Mouse (Mus musculus) cerebellum, postnatal 10 days (tissue): Measurements from ENCODE around the gene Cntn6.

Source experiments
- DNase-seq, 2 experiments: peaks; one replicate each; pipeline ENCODE4 v3.0.0; 2021; ENCODE audit warnings: mixed read lengths in 2 of 2

Gene Cntn6

DNA sequence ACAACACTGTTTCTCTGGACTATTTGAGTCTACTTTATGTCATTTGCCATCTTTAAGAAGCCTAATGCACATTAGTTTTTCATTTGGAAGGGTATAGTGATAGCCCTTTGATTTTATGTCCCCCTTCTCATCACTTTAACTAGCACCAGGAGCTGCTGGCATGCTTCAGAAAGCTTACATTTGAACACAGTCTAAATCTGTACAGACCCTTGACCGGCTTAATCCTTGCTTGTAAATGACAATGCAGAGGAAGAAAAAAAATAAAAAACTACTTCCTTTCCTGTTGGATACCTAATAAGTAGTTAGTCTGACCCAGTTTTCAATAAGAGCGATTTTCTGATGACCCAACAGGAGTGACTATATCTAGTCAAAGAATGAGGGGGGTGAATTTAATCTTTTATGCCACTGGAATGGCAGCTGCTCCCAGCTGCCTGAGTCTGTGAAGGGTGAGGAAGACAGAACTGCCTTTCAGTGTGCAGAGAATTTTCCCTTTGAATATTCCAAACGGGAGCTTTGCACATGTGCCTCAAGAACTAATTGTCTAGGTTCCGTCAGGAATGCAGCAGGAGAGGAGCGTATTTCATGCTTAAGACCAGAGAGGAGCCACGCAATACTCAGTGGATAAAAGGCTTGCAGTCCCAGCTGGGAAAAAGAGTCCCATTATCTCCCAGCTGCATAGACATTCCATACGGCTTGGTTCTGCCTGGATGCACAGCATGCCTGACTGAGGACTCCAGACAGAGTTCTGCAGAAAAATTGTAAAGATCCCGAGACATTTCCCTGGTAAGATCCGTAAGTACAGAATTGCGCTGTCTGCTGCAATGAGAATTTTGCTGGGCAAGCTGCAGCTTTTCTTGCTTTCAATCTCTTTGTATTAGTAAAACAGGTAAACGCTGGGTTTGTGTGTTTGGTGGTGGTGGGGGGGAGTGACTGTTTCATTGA is at the start of gene Cntn6:
TSS of gene Cntn6 (plus strand) at position 301 of the 942 bp plus-strand sequence.
- DNase-seq: peak; percentile 58 to 60

DNA sequence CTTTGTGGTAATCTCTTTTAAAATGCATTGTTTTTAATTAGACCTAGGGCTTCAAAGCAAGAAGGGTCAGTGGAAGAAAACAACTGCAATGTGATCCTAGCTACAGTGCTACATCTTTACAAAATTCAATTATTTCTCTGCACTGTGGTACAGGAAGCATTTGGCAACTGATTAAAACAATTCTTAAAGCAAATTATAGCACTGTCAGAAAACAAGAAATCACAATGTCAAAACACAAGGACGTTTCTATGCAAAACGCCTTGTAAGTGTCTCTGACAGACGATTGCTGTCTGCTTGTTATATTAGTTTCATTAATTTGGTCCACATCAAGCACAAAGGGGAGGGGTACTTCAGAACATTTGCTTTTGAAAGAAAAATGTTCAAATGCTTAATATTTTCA is 48.9 kb upstream of the Cntn6 start:
- no peak for DNase-seq

DNA sequence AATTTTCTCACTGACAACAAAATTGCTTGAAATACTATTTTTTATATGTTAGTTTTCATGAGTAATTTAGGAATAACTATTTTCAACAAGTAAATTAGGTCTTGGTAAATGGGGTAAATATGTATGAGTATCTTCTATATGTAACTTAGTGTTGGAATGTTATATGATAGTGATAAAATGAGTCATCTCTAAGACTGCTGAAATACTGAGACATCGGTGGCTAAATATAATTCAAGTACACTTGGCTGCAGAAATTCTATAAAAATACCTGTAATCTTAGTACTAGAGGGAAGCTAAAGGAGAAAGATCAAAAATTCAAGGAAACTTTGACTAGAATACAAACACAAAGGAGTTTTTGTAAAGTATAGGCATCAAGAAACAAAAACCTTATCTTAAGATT is 21.9 kb upstream of the Cntn6 start:
- DNase-seq: no peak

DNA sequence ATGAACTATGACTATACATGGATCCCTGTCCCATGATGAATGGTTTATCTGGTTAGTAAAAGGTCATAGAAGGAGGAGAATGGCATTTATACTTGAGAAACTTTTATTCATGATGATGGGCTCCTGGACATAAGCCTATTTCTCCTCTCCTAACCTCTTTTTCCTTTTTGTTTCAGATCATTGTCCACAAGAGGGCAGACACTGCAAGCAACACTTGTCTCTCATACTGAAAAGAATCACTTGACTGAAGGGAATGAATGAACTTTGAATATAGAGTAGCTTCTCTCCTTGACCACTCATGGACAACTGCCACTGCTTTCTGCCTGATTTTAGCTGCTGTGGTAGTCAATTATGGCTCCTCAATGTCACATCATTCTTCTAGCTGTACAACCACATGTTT is 13.3 kb upstream of the Cntn6 start:
- peak; percentile 53 to 70 for DNase-seq

DNA sequence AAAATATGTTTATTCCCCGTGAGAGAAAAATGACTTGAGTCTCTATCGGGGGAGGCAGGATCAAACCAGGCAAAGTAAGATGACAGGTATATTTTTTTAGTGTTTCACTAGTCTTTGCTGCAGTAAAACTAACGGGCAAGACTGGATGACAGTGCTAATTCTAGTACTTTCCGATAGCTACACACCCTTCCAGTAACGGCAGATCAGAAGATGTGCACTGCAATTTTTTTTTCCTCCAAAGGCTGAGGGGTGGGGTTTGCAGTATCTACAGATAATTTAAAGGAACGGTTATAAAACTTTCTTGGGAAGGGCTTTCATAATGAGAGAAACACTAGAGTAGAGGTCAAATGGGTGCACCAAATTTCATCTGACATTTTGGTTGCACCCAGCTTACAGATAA is 869 bp downstream of the Cntn6 start:
- peak in 1 of 2 experiments; percentile 28 for DNase-seq

DNA sequence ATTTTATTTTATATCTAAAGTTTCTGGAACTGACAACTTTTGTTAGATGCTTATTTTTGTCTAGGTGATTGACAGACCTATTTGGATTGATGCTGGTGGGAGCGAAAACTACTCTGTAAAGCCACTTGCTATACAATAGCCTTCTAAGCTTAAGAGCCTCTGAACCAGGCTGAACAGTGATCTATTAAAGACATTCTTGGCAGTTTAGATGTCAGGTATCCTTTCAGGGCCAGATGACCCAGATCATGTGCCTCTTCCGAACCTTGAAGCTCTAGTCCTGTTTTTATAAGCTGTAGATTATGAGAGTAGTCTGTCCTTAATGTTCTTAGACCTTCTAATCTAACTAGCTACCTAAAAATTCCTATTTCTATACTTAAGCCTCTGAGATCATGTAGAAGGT is 3.2 kb downstream of the Cntn6 start:
- no peak for DNase-seq

DNA sequence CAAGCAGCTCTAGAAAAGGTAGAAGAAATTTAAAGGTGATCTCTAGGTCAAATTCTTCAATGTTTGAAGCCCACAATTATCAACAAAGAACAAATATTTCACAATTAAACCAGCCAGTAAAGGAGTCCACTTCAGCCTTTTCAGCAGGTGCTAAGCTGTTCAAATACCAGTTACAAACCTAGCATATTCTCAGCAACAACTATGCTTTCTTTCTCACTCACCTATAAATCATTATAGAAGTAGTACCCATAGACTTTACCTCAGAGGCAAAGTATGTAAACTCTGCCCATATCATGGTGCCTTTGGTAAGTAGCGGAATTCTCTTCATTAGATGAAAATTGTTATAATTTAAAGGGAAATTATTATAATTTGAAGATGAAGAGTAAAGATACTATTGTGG is 71.4 kb downstream of the Cntn6 start:
- DNase-seq: no peak

DNA sequence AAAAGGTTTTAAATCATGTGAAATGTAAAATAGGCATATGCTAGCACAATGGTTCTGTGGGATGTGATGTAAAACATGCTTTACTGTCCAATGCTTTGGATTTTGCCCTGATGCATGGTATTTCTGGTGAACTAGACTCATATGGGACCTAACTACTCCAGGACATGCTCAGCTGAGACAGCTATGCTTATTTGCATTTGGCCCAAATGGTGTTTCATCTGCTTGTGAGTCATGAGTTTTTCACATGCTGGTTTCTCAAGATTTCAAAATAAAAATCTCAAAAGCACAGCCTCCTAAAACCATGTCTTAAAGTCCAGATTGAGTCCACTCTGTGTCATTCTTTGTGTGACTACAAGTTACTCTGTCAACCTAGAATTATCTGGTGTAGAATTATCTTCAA is 77.0 kb downstream of the Cntn6 start:
- DNase-seq: no peak

DNA sequence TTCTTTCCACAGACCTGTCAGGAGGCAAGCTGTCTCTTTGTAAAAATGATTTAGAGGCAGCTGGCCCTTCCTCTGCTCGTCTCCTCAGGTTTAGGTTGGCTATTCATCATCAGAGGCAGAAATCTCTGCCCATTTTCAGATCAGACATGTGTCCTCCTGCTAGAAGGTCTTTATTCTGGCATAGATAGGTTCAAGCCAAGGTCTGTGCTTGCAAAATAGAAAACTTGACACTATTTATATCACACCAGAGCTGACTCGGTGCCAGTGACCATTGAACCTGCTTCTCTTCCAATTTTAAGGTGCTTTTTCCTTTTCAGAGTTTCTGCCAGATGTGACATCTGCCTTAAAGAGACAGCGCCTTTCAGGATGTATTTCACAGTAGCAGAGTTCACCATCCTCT is 95.4 kb downstream of the Cntn6 start:
- peak; percentile 6 to 15 for DNase-seq

DNA sequence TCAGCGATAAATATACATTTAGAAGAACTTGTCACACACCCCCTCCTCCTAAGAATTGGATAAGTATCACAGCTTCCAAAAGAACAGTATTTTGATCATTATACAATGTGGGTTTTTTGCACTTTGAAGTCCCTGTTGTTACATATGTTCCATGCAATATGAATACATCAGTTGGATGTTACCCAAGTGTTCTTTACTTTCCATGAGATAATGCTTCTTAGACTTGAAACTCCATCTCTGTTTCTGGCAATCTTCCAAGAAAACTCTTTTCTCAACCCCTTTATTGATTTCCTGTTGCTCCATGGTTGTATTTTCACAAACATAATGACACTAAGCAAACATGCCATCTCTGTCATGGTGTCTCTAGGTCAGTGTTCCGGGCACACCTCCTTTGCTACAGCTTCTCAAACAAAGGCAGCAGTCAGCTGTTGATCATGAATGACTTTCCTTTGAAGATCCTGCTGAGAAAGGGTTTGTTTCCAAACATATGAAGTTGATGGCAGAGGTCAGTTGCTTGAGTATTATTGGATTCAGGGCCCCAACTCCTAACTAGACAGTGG is 108.3 kb downstream of the Cntn6 start:
- DNase-seq: no peak

DNA sequence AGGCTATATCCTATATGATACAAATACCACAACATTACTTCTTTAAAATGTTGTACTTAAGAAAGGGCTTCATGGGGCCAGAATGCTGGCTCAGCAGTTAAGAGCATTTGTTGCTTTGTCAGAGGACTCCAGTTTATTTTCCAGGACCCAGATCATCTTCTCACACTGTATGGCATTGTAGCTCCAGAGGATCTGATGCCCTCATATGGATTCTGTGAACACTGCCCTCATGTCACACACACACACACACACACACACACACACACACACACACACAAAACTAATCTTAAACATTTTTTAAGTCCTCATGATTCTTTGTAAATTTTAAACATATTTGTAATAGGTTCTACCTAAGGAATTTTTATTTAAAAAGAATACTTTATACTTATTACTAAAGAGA is 110.3 kb downstream of the Cntn6 start:
- DNase-seq: no peak

DNA sequence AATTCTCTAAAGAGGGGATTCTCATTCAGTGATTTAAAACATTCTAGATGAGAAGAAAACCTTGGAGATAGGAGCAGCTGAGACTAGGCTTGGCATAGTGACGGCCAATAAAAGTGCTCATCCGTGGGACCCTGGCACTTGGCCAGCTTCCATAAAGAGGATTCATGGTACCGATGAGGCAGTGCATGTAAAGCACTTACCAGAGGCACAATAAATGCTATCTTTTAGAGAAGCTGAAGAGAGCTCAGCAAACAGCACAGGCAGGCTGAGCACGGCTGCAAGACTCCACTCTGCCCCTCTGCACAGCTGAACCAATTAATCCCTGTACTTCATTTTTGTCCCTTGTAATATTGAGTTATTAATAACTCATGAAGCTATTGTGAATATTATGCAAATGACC is 110.8 kb downstream of the Cntn6 start:
- peak; percentile 50 to 67 for DNase-seq

DNA sequence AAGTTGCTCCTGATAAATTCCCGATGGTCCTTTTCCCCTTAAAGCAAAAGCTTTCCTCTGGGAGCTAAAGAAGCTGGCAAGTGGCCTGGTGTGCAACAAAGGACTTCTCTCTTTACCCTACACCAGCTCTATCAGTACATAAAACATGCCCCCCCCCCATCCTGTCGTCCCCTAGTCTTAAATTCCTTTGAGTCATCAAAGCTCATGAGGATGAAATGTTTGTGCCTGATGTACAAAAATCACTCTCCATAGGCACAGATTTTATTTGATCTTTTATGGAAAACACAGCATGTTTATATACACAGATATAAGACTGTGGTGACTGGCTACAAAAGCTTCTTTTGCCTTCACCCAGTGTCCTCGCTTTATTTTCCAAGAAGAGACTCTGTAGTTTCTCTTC is 112.6 kb downstream of the Cntn6 start:
- no peak for DNase-seq

DNA sequence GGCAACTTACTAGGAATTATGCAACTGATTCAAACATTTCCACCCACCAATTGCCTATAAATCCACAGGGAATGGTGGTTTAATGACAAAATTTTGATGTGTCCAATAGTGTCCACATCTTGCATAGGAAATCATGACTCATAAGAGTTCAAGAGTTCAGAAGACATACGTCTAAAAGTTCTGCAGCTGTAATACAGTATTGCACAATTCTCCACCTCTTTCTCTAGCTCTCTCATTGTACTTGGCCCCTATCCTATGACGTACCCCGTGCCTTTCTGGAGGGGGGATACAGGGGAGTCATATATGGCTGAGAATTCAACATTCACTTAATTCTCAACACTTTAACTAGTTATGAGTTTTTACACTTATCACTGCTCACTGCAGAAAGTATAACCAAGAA is 160.9 kb downstream of the Cntn6 start:
- DNase-seq: no peak

DNA sequence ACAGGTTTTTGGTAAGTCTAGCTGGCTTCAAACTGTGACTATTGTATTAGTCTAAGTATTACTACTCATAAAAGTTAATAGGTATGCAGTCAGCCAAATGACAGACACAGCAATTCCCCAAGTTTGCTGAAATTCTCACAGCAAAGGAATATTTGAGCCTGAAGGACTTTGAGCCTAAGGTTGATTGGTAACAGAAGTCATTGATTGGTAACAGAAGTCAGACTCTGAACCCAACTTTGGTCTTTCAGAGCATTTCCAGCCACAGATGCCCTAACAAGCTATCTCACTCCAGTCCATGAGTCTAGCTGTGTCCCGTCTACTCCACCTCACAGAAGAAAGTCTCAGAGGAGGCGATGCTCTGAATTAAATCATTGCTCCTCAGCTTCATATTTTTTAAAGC is 176.1 kb downstream of the Cntn6 start:
- no peak for DNase-seq

DNA sequence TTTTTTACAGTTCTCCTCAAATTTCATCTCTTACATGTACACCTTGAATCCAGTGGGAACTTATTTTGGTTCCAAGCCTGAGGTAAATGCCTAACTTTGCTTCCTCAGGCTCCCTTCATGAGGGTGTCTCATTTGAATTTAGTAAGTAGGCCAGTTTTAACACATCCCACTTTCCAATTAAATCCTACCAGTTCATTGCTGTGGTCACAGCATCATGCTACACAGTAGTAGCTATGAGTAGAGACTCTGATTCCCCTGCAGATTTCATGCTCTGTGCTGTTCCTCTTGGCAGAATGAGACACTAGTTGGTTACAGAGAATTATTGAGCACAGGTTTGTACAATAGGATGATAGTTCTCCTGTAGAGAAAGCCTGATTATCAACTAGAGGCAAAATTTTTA is 181.7 kb downstream of the Cntn6 start:
- no peak for DNase-seq

DNA sequence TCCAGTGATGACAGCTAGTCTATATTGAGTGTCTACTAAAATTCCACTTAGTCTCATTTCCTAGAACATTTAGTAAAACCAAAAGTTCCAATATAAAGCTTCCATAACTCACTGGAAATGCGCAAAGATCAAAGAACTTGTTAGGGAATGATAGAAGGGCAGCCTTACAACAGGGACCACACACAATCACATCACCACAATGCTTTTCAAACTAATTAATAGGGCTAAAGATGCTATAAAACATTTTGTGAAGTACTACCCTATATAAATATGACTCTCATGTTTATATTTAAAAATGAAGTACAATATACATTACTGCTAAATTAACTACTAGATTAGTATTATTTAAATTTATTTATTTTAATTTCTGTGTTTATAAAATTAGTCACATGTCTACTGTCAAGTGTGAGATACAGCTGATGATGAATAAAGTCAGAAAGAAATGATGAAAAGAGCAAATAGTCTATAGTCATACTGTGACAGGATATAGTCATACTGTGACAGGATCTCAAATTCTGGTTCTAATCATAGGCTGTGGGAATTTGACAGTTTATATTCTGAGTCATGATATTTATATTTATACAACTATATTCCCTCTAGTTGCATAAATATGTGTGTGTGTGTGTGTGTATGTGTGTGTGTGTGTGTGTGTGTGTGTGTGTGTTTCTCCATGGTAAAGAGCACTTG is 187.4 kb downstream of the Cntn6 start:
- no peak for DNase-seq

DNA sequence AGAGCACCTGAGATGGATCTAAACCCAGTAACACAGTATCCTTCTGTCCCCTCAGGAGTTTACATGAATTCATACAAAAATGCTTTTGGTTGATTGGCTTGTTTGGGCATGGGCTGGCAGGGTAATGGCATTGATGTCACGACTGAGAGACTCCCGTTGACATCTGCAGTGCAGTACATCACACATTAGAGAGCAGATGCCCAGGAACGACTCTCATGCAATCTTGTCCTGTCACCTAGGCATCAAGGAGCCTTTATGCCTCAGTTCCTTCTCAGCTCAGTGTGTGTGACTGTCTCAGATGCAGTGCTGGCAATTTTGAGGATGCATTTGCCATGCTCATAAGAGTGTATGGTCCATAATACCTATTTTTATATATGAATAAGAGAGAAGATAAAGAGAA is 195.4 kb downstream of the Cntn6 start:
- peak; percentile 45 to 51 for DNase-seq

DNA sequence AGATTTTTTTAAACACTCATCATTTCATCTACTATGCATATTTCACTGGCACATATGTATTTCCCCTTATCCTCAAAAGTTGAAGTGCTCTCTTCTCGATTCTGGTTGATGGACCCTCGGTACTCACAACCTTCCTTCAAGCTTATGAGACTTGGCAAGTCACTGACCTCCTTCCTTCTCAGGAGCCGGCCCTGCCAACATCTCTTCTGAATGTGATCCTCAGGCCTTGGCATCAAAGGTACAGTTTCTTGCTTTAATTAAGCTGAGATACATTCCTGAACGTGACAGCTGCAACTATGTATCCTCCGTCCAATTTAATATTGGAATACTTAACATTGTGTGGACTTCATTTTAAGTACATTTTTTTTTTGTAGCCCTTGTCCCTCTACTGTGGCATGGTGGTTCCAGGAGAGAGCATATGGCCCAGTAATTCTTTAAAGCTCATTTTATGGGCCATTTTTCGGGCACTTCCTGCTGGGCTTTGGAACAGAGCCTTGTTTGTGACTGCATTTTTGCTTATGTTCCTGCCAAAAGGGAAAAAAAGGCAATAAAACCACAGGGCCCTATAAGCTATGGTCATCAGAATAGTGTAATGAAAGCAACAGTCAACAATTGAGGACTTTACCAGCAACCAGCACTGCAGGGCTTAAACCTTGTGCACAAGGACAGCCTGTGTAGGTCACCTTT is 196.0 kb downstream of the Cntn6 start:
- DNase-seq: peak; percentile 88 to 92

DNA sequence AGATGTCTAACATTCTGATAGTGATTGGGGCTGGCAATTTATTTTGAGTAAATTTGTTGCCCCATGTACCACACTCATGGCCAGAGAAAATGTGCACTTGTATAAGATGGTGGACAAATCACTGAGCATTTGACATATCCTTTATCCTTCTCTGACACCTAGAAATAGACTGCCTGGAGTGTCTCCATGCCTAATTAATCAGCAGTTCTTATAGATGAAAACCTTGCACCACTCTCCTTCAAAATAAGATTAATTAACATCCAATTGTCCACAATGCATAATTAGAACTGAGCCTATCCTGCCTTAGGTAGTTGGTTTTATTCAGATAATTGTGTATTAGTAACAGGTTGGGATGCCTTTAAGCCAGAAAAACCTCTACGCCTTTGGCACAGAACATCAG is 236.0 kb downstream of the Cntn6 start:
- DNase-seq: no peak

DNA sequence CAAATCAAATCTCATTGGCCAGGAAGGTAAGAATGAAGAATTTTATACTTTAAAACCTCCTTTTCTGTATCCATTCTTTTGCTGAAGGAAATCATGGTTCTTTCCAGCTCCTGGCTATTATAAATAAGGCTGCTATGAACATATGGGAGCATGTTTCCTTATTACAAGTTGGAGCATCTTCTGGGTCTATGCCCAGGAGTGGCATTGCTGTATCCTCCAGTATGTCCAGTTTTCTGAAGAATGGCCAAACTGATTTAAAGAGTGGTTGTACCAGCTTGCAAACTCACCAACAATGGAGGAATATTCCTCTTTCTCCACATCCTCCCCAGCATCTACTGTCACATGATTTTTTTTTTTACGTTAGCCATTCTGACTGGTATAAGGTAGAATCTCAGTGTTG is 241.7 kb downstream of the Cntn6 start:
- no peak for DNase-seq

DNA sequence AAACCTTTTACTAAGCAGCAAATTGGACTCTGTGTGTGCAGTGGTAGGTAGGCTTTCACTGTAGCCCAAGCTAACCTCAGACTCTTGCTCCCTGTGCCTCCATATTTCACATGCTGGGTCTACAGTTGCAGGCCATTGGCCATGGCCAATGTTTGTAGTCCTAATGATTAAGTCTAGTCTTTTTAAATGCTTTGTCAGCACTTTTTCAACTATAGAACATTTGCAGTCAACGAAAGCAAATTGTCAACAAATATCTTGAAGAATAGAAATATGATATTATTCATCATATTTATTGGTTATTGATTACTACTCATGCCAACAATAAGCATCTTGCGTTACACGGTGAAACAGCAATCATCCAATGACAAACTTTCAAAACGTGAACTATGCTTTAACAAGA is 246.4 kb downstream of the Cntn6 start:
- no peak for DNase-seq

DNA sequence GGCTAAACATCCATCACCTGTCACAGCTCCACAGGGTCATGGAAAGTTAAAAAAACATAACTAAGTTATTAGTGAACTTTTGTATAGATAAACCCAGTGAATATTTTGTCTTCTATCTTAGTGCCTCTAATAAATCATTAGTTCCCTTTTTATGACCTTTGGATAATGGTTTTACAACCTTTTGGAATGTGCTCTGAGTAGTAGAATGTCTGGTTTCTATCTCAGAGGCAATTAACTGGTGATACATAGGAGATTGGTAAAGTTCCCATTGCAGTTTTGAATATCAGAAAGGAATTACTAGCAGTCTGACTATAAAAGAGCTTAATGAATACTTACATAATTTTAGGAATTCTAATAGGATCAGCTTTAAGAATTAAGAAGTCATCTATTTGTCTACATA is 265.5 kb downstream of the Cntn6 start:
- no peak for DNase-seq
